Mouse (Mus musculus): ENCODE measurements at regions not wholly inside any gene's neighbourhood (a gene's known extent, or its start where the extent isn't known, plus 50 kb on each side); places are given as distances from the start of the nearest gene placed in this dataset. TPM values are rescaled to one million over a fixed set of nuclear protein-coding genes. Genes with fewer than 3 reads are reported as not detected.

- H3K9me3 ChIP-seq: no peaks in the 10 kb centered on the region
- H3K27ac ChIP-seq (replicated peaks): no peak overlapping the region
- H3K4me1 ChIP-seq (replicated peaks): no peaks in the 10 kb centered on the region
- no peaks in the 10 kb centered on the region for H3K36me3 ChIP-seq
- H3K4me2 ChIP-seq: no peak overlapping the region
- WGBS: 89% methylated on average over 3 of the region's 3 CpGs
- no peak overlapping the region for H3K4me3 ChIP-seq
- no peak overlapping the region for H3K9ac ChIP-seq
- ATAC-seq (ENCODE audit: low FRiP score, low read depth): no peak
- H3K27me3 ChIP-seq: no peaks in the 10 kb centered on the region
Measured at GRCm38 (mm10) chr2:16929974-16930373, 573.9 kb downstream of the Plxdc2 start.

DNA sequence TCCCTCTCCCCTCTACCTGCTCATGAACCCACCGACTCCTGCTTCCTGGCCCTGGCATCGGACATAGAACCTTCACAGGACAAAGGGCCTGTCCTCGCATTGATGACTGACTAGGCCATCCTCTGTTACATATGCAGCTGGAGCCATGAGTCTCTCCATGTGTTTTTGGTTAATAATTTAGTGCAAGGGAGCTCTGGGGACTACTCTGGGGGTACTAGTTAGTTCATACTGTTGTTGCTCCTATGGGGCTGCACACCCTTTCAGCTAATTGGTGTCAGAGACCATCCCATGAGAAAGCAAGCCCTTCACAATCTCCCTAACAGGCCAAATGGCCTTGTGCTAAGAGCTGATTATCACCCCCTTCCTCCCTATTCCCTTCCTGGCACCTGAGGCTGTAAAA lies 603.3 kb downstream of the Plxdc2 start:
- Histone ChIP-seq H3K36me3 (no peaks in the 10 kb centered on the region), H3K9ac (no peak overlapping the region), H3K4me1 (replicated peaks) (no peaks in the 10 kb centered on the region), H3K4me3 (no peak overlapping the region), H3K4me2 (no peak overlapping the region), H3K27ac (replicated peaks) (no peak overlapping the region), H3K27me3 (no peaks in the 10 kb centered on the region), H3K9me3 (no peaks in the 10 kb centered on the region)
- 94% methylated on average over 3 of the region's 3 CpGs for WGBS
- ATAC-seq (ENCODE audit: low FRiP score, low read depth): no peak

DNA sequence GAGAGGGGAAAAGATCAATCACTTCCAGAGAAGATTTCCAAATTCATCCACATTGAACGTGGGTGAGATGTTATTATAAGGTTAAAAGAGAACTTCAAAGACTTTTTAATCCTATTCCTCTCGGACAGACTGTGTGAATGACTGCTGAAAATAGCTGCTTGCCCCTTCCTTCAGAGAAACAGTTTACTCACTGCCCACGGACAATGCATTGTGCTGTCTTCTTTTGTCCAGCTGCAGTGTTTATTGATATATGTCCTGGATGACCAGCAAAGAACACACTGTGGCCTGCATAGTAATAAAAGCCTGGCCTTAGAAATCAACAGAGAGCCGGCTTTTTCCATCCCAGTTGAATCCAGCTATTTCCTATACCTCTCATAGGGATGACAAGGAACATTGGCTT lies 621.3 kb downstream of the Plxdc2 start:
- Histone ChIP-seq H3K9me3 (no peaks in the 10 kb centered on the region), H3K9ac (no peak overlapping the region), H3K4me3 (no peak overlapping the region), H3K27me3 (no peaks in the 10 kb centered on the region), H3K36me3 (no peaks in the 10 kb centered on the region), H3K27ac (replicated peaks) (no peak overlapping the region), H3K4me1 (replicated peaks) (no peaks in the 10 kb centered on the region), H3K4me2 (no peak overlapping the region)
- WGBS: 6% methylated on average over 4 of the region's 4 CpGs
- ATAC-seq (ENCODE audit: low FRiP score, low read depth): no peak

DNA sequence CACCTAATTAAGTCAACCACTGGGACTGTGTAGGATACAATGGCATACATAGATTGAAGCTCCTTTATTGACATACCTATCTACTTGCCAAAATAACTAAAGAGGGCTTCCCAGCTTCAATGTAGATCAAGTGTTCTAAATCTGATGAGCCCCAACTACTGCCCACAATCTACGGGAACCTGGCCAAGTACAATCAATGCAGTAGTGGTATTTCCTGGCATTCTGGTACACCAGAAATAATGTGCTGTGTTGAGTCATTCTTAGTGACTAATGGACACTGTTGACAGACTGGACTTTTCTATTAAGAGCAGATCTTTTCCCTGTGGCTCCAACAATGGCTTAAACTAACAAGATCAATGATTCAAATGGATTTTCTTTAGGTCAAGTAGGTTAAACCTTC lies 626.7 kb downstream of the Plxdc2 start:
- 87% methylated on average over 1 of the region's 1 CpGs for WGBS
- ATAC-seq (ENCODE audit: low FRiP score, low read depth): no peak
- H3K9ac ChIP-seq: no peak overlapping the region

DNA sequence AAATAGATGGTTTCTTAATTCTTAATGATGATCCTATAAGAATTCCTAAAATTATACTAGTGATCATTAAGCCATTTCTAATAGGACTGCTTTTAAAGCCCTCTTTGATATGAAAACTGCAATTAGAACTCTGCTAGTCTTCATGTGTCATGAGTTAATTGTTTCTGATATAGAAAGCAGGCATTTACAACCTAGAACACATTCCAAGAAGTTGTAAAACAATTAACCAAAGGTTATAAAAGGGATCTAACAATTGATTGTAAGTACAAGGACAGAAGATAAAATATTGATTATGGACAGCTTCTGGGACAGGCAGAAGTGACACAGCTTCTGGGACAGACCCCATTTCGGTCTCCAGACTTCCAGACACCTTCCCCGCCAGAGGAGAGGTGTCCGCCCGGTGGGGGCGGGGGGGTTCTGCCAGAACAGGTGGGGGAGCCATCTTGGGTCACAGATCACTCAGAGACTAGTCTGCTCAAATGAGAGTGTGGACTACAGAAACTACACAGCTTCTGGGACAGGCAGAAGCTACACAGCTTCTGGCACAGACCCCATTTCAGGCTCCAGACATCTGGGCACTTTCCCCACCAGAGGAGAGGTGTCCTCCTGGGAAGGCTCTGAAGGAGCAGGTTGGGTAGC lies 627.6 kb downstream of the Plxdc2 start:
- no peaks in the 10 kb centered on the region for H3K36me3 ChIP-seq
- no peaks in the 10 kb centered on the region for H3K9me3 ChIP-seq
- H3K27ac ChIP-seq (replicated peaks): no peak overlapping the region
- no peak for ATAC-seq (ENCODE audit: low FRiP score, low read depth)
- no peaks in the 10 kb centered on the region for H3K4me1 ChIP-seq (replicated peaks)
- 89% methylated on average over 5 of the region's 5 CpGs for WGBS
- no peak overlapping the region for H3K4me2 ChIP-seq
- H3K9ac ChIP-seq: no peak overlapping the region
- no peak overlapping the region for H3K4me3 ChIP-seq
- no peaks in the 10 kb centered on the region for H3K27me3 ChIP-seq

More for the DNA sequence above, 626.7 kb downstream of the Plxdc2 start:
- Histone ChIP-seq H3K27ac (replicated peaks) (no peak overlapping the region), H3K9me3 (no peaks in the 10 kb centered on the region), H3K4me1 (replicated peaks) (no peaks in the 10 kb centered on the region), H3K4me2 (no peak overlapping the region), H3K27me3 (no peaks in the 10 kb centered on the region), H3K36me3 (no peaks in the 10 kb centered on the region), H3K4me3 (no peak overlapping the region)

Small RNAs in the stretch of these regions (microRNA-seq; reads per million reads assigned to microRNA genes)
- not detected for gene Gm24933

Data from hindbrain, embryonic 15.5 days (tissue).